Mouse (Mus musculus) liver, embryonic 14.5 days (tissue): ENCODE results near the gene Nme1.

ENCODE experiments used
- CTCF ChIP-seq: IDR thresholded peaks from 2 replicates; pipeline ENCODE4 v1.5.1; 2016; ENCODE audit warnings: antibody characterized with exemption, low read depth, control low read depth
- EP300 ChIP-seq: IDR thresholded peaks from 2 replicates; pipeline ENCODE4 v1.6.1; 2016; ENCODE audit warnings: antibody characterized with exemption, low read depth

GRCm38 (mm10) chr11:93985265-93985664 lies 16.9 kb upstream of the Nme1 start:
- TF ChIP-seq CTCF: no peak
- TF ChIP-seq EP300: no peak
